Mouse (Mus musculus): Measurements from ENCODE around the gene Tex10. TPM values are rescaled to one million over a fixed set of nuclear protein-coding genes. Genes with fewer than 3 reads are reported as not detected.

Gene Tex10
- 12.4 and 18.4 TPM in 2 replicates for polyA plus RNA-seq (2012; rRNA removed; ENCODE audit: low replicate concordance)

GRCm38 (mm10) chr4:48472792-48473650 is at the start of gene Tex10:
Gene Tex10, minus strand, starts transcription at chr4:48473459.

Other genes starting within 250 kb of the Tex10 start
- gene Erp44, start 193.9 kb downstream of the Tex10 start, polyA plus RNA-seq (2012; rRNA removed; ENCODE audit: low replicate concordance) = 13.2 and 14.8 TPM in 2 replicates
- gene Invs, start 193.7 kb downstream of the Tex10 start, polyA plus RNA-seq (2012; rRNA removed; ENCODE audit: low replicate concordance) = 4.5 and 6.7 TPM in 2 replicates
- 10.1 and 14.8 TPM in 2 replicates for gene Msantd3, start 66.5 kb upstream of the Tex10 start, polyA plus RNA-seq (2012; rRNA removed; ENCODE audit: low replicate concordance)
- 12.7 and 15.7 TPM in 2 replicates for gene Tmeff1, start 111.7 kb upstream of the Tex10 start, polyA plus RNA-seq (2012; rRNA removed; ENCODE audit: low replicate concordance)
- 0.10 and 0.14 TPM in 2 replicates for gene Cavin4, start 190.1 kb upstream of the Tex10 start, polyA plus RNA-seq (2012; rRNA removed; ENCODE audit: low replicate concordance)